Mouse (Mus musculus): ENCODE measurements around the gene H2-M10.2. TPM values are rescaled to one million over a fixed set of nuclear protein-coding genes. Genes with fewer than 3 reads are reported as not detected.

H2-M10.2 gene
- polyA plus RNA-seq, 1 experiment: not detected

DNA sequence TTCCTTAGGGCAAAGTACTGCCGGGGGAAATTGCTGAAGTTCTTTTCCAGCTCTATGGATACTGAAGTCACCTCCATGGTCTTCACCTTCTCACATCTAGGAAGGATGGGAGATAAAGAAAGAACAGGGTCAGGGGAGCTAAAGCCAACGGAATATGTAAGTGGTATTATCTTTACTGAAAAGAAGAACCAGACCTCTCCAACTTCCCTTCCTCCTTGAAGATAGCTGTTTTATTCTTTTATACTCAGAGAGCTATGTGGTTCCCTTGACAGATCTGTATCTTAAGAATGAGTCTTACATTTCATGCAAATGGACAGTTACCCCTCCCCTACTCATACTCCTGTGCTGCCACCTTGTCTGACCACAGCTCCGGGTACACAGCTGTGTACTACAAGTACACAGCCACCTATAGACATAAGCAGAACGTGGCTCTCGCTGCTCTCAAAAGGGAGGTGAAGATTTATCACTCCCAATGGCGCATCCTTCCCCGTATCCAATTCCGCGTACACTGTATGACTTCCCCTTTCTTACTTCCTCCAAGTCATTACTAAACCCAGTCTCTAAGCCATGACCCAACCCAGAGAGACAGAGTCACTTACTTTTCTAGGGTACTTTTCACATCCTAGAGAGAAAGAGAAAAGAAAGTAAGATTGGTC lies 24.7 kb downstream of the H2-M10.2 start:
- no peak for TF ChIP-seq GATA1 (IDR thresholded peaks at IDR 0.05; ENCODE audit: low read length)

- TF ChIP-seq GATA1 (IDR thresholded peaks at IDR 0.05; ENCODE audit: low read length): no peak
These were observed 28.3 kb downstream of the H2-M10.2 start, which contains the start of gene Rpp21 for GRCm38 (mm10) chr17:36257969-36258368. Rpp21 (minus strand) TSS chr17:36258069.

- TF ChIP-seq GATA1 (IDR thresholded peaks at IDR 0.05; ENCODE audit: low read length): no peak
These were observed 28.9 kb downstream of the H2-M10.2 start for GRCm38 (mm10) chr17:36257241-36257947.

GRCm38 (mm10) chr17:36253087-36253600 lies 33.1 kb downstream of the H2-M10.2 start:
- TF ChIP-seq GATA1 (IDR thresholded peaks at IDR 0.05; ENCODE audit: low read length): no peak

GRCm38 (mm10) chr17:36252250-36252876 lies 33.9 kb downstream of the H2-M10.2 start:
- no peak for TF ChIP-seq GATA1 (IDR thresholded peaks at IDR 0.05; ENCODE audit: low read length)

DNA sequence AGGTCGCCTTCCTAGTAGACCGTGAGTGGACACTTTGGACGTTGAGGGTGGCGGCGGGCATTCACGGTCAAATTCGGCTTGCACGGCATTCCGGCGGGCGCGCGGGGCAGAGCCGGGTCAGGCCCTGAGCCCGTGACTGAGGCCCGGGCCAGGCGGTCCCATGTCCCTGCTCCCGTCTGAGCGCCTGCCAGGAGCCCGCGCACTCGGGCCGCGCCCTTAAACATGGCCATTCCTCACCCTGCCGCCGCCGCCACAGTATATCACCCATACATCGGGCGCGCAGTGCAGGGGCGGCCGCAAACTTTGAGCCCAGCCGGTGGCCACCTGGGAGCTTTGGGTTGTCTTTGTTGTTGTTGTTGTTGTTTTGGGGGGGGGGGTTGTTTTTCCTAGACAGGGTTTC lies 37.4 kb downstream of the H2-M10.2 start:
- no peak for TF ChIP-seq GATA1 (IDR thresholded peaks at IDR 0.05; ENCODE audit: low read length)

DNA sequence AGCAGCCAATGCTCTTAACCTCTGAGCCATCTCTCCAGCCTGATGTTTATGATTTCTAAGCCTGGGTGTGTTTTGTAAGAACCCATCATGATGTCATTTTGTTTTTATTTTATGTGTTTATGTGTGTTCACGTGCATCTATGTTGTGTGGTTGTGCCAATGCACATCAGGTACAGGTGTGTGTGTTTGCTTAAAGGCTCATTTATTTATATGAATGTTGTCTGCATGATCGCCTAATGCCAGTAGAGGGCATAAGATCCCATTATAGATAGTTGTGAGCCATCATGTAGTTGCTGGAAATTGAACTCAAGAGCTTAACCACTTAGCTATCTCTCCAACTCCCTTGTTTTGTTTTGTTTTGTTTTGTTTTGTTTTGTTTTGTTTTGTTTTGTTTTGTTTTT lies 40.5 kb downstream of the H2-M10.2 start:
- no peak for TF ChIP-seq GATA1 (IDR thresholded peaks at IDR 0.05; ENCODE audit: low read length)

- TF ChIP-seq GATA1 (IDR thresholded peaks at IDR 0.05; ENCODE audit: low read length): no peak
These were observed 42.3 kb downstream of the H2-M10.2 start for GRCm38 (mm10) chr17:36244031-36244430.

DNA sequence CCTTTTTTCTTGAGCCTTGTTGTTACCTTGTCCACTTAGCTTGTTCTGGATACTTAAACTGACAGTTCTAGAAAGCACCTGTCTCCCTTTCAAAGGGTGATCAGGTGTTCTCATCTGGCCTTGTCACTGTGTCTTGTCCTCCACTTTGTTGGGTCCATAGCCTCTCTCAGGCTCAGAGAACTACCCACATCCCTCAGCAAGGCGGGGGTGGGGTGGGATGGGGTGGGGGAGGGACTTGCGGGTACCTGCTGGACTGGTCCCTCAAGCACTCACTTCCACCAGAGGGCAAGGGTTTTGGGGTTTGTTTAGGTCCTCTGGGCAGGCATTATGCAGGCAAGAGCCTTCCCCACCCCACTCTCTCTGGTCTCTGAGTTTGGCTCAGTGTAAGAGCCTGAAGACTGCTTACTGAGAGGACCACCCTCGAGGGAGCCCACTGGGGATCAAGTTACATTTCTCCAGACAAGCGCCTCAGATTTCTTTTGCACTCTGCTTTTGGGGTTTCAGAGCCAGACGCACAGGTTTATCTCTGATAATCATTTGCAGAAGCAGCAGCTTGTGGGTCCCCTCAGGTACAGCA lies 45.6 kb downstream of the H2-M10.2 start:
- no peak for TF ChIP-seq GATA1 (IDR thresholded peaks at IDR 0.05; ENCODE audit: low read length)

- TF ChIP-seq GATA1 (IDR thresholded peaks at IDR 0.05; ENCODE audit: low read length): no peak
These were observed 48.9 kb downstream of the H2-M10.2 start for GRCm38 (mm10) chr17:36237321-36237921.

Other genes with a start within 250 kb of the H2-M10.2 start
- 4.0 and 6.0 TPM in 2 replicates for gene H2-T22, start 243.7 kb downstream of the H2-M10.2 start, polyA plus RNA-seq (2012)
- gene Gm6034, start 243.5 kb downstream of the H2-M10.2 start, polyA plus RNA-seq (2012): not detected in 2 replicates
- not detected in 2 replicates for gene Gm11127, start 228.1 kb downstream of the H2-M10.2 start, polyA plus RNA-seq (2012)
- gene Gm19684, start 164.8 kb downstream of the H2-M10.2 start, polyA plus RNA-seq (2012): 0.03 TPM in 1 of 2 replicates, not detected in the other
- gene Gm7030, start 157.1 kb downstream of the H2-M10.2 start, polyA plus RNA-seq (2012): not detected in 2 replicates
- gene Gm8909, start 118.0 kb downstream of the H2-M10.2 start, polyA plus RNA-seq (2012): not detected in 2 replicates
- not detected in 2 replicates for gene H2-T3, start 96.2 kb downstream of the H2-M10.2 start, polyA plus RNA-seq (2012)
- gene Rpp21, start 28.4 kb downstream of the H2-M10.2 start, polyA plus RNA-seq (2012): 62.5 and 118 TPM in 2 replicates
- 5.4 and 5.5 TPM in 2 replicates for gene Trim39, start 14.2 kb downstream of the H2-M10.2 start, polyA plus RNA-seq (2012)
- not detected in 2 replicates for gene H2-M10.1, start 39.7 kb upstream of the H2-M10.2 start, polyA plus RNA-seq (2012)
- gene H2-M10.3, start 81.9 kb upstream of the H2-M10.2 start, polyA plus RNA-seq (2012): not detected in 2 replicates
- gene H2-M10.4, start 175.8 kb upstream of the H2-M10.2 start, polyA plus RNA-seq (2012): not detected in 2 replicates

Data from G1E-ER4 (cell line).